Mouse (Mus musculus) mature B cell (primary cell): Measurements from ENCODE around the gene Ttll5.

Experiments used
- in situ Hi-C: fragments of 300-500 bp; cut with MboI; formaldehyde crosslinking; loops from 2 replicates; pipeline ENCODE4 v1.14.3; 2019

Ttll5 gene

DNA sequence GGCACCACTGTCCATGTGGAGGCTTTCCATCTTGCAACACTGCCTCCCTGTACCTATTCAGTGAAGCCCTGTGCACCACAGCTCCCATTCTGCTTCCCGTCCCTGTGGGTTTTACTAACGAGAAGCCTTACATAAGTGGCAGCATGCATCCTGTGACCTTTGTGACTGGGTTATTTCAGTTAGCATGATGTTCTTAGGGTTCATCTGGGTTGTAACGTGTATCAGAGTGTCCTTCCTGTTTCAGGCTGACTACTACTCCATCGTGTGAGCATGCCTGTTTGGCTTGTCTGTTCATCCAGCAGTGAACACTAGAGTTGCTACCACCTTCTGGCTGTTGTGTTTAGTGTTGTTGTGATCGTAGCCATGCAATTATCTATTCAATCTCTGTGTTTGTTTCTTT, 221.7 kb downstream of the Ttll5 start:
- in situ Hi-C loops, result no loop called here

DNA sequence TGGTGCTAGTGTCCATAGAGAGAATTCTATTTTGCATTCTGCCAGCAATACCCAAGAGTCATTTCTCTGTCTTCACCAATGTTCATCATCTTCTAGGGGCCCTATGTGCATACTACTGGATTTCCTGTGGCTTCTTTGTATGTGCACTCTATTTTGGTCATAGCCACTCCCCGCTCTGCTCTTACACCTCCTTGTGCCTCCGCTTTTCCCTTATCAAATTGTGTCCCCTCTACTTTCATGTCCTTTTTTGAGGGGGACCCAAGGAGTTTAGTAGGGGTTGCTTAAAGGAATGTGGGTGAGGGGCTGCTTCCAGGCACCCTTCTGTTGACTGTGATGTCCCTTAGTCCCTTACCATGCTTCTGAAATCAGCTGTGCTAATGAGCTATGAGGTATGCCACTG, 222.3 kb downstream of the Ttll5 start:
- in situ Hi-C loops, result no loop called here

DNA sequence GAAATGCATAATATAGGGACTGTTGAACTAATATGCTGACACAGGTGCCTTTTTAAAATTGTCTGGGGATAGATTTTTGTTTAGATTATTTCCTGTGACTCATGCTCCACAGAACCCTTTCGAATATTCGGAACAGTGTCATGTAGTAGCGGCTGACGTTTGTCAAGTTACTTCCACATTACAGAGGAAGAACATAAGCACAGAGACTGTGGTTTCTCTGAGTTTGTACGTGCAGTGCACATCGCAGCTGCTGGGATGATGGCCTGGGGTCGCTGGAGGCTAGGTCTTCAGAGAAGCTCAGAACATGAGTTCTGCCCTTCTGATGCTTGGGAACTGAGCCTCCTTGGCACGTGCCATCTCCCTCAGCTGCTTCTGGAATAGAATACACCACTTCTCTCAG, 222.9 kb downstream of the Ttll5 start:
- in situ Hi-C loops, result no loop called here

DNA sequence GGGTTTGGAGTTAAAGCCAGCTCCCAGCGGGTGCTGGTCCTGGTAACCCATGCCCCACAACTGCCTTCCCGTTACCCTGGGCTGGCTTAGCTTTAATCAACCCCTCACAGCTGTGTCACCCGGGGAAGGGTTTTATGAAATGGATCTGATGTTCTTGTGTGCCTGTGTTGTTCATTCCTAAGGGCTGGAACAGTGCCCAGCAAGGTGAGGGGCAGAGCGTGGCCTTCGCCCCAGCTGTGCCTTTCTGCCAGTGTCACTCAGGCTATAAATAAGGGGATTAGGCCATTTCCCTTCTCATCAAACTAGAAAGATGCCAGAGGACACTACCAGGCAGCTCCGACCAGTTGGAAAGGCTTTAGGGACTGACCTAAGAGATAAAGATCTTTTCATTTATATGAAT, 225.4 kb downstream of the Ttll5 start:
- in situ Hi-C loops, result no loop called here

DNA sequence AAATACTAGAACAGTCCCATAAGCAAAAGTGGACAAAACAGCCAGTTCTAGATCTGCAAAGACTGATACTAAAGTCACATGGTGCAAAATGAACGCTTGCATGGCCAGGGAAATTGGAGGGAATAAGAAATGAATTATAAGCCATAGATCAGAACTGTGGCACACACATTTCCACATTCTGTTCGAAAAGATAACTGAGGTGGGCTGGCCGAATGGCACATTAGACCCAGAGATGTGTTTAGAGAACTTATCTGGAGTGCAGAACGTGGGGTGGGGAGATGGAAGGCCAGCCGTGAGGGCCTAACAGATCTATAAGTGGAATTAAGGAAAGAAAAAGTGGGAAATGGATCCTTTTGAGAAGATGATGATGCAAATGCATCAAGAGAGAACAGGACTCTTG, 227.0 kb downstream of the Ttll5 start:
- in situ Hi-C loops, result no loop called here

DNA sequence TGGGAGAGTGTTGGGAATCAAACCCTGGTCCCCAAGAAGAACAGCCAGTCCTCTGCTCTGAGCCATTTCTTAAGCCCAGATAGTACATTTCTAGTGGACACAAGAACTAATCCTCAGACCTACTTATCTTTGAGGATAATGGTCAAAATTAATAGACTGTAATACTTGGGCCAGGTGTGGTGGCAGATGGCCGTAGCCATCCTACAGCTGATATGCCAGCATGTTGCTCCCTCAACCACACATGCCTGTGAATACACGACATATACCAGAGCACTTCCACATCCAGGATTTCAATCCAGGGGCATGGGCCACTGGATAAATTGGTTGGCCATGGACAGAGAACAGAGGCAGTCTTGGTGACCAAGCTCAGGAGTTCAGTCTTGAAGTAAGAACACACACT, 230.8 kb downstream of the Ttll5 start:
- in situ Hi-C loops, result no loop called here

DNA sequence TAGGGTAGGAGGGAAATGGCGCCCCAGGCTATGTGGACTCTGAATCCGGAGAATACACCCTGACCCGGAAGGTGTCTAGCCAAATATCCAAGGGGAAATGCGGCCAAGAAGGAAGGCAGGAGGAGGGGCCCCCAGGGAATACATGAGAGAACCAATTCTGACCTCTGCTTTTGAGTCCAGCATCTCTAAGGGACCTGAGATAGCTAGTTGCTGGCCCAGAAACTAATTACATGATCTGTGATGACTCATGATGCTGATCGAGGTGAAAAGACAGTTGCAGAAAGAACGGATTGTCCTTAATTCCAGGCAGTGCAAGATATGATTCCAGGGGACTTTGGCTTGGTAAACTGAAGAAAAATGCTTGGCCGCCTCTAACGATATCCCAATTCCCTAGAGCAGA, 232.5 kb downstream of the Ttll5 start:
- in situ Hi-C loops, result no loop called here

DNA sequence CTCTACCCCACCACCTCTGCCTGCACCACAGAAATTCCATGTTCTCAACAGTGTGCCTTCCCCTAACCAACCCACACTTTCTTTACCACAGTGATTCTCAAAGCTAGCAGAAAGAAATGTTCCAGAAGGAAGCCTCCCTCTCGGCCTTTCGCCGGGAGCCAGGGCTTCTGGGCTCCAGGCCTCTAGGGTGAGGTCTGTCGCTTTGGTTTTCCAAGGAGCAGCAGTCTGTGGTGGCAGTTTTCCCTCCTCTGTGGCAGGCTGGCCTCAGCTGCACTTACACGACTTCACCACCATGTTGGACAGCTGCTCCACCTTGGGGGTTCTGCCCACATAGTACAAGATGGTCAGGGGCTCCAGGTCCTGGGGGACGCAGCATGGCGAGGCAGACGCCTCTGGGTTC, 233.1 kb downstream of the Ttll5 start:
- in situ Hi-C loops, result no loop called here

DNA sequence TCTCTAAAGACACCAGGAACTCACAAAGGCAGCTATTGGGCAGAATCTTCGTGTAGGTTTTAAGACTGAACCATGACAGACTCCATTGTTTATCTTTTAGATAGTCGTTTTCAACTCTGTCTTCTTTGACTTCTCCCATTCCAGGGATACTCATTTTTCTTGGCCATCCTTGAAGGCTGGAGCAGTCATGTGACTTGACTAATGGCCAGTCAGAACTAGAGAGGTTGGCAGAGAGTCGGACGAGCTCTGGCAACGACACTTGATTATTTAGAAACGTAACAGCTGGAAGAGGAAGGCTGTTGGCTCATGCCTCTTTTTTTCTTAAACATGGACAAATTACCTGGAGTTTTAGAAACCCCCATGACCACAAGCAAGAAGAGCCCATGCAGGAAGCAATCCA, 234.9 kb downstream of the Ttll5 start:
- in situ Hi-C loops, result no loop called here

DNA sequence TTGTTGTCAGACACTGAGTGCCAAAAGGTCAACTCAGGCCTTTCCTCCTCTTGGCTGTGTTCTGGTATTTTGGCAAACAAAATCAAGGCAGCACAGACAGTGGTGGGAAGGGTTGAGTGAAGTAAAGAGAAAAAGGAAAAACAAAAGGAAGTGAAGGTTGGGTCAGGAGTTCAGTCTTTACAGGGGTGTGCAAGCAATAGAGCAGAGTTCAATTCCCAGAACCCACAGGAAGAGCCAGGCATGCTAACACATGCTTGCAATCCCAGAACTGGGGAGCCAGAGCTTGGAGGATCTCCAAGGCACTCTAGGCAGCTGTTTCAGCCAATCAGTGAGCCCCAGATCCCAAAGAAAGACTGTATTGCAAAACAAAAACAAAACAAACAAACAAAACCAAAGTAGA, 240.3 kb downstream of the Ttll5 start:
- in situ Hi-C loops, result no loop called here

DNA sequence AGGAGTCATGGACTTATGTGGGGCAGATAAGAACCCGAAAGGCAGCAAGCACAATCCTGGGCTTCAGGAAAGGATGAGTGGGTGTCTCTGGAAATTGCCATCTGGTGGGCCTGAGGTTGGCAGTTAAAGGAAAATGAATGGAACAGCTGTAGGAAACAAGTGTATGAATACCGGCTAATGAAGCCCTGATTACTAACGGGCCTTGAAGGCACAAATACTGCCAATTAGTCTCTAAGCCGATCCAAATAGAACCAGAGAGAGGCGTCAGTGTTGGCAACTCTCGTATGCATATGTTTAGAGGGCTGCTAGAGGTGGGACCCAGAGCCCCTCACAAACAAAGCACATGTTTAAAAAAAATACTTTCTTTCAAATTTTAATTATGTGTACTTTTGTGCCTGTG, 247.0 kb downstream of the Ttll5 start:
- in situ Hi-C loops, result no loop called here

DNA sequence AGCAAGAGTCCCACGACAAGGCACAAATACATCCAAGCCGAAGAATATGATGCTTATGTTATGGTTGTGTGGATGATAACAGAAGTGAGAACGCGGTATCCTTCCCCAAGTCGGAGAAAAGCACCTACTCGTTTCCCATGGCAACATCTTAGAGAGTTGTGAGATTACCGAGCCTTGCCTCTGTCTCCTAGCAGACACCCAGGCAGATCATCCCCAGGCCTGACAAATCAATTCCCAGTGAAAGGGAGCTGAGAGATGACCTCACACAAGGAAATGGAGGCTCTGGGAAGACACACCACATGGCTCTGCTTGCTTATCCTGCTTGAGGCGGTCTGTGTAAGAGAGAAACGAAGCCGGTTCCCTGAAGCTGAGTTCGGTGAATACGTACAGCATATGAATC, 250.2 kb downstream of the Ttll5 start:
- in situ Hi-C loops, result loop anchor here (5.0 kb wide), 3 partner anchors 82 to 202 kb away; no protein-coding TSS in a partner anchor

DNA sequence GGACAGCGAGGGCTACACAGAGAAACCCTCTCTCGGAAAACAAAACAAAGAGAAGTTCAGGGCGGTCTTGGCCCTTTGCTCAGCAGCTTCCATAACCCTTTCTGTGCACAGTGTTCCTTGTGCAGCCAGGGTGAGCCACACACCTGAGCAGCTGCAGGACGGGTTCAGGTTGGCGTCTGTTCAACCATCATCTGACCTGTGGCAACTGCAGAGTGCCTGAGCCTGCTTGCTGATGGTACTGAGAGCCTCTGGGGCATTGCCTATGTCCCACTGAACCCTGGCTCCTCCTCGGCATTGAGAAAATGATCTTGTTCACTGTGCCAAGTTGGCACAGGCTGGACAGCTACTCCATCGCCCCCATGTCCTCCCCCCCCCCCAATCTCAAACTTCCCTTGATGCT, 250.9 kb downstream of the Ttll5 start:
- in situ Hi-C loops, result loop anchor here (5.0 kb wide), 3 partner anchors 83 to 203 kb away; no protein-coding TSS in a partner anchor

DNA sequence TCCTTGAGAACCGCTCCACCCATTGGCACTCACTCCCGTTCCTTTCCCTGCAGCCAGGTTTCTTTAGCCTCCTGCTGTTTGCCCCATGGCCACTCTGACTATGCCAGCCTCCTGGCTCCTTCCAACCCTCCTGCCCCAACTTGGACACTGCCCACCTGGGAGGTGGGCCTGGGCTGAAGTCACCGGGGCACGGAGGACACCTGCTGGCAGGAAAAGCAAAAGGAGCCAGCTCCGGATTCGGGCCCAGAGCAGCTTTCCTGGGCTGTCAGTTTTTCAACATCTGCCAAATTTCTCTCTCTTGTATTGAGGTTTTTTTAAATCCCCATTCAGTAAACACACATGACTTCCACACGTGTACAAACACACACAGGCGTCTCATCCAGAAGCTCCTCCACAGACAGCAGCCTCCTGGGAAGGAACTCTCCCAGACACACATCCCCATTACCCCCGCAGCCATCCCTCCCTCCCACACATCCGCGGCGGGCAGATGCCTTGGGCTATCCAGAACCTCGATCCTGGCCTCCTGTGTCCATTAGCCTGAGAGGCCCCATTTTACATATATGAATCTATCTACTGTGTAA, 252.0 kb downstream of the Ttll5 start:
- in situ Hi-C loops, result loop anchor here (5.0 kb wide), 3 partner anchors 84 to 204 kb away; no protein-coding TSS in a partner anchor

DNA sequence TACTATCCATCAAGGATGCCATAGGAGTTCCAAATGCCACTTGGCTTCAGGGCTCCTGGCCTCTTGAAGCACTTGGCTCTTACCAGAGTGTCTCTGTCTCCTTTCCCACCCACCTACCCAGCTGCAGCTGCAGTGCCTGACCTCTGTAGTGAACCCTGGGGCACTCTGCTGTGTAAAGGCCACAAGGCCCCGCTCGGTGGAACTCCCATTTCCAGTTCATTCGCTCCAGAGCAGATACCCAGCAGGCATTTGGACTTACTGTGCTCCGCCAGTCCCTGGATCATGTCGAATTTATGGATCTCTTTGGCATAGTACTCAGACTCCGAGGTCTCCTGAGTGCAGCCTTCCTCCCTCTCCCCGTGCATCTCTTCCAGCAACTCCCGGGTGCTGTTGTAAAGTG, 252.9 kb downstream of the Ttll5 start:
- in situ Hi-C loops, result loop anchor here (5.0 kb wide), 3 partner anchors 85 to 205 kb away; no protein-coding TSS in a partner anchor

DNA sequence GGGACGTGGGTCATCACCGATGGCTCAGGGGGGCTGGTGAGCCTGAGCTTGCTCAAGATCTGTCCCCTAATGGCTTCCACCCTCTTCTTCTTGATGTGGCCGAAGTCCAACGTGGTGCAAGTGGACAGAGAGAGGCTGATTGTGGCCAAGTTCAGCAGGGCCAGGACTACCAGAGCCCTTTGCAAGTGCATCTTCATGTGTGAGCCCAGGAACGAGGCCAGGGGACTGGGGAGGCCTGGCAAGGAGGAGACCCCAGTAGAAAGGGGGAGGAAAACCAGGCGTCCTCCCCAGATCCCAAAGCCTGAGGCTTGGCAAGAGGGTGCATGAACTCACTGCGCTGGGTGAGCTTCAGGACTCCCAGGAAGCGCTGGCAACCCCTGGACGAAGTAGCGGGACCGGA, 253.3 kb downstream of the Ttll5 start:
- in situ Hi-C loops, result loop anchor here (5.0 kb wide), 3 partner anchors 85 to 205 kb away; no protein-coding TSS in a partner anchor

DNA sequence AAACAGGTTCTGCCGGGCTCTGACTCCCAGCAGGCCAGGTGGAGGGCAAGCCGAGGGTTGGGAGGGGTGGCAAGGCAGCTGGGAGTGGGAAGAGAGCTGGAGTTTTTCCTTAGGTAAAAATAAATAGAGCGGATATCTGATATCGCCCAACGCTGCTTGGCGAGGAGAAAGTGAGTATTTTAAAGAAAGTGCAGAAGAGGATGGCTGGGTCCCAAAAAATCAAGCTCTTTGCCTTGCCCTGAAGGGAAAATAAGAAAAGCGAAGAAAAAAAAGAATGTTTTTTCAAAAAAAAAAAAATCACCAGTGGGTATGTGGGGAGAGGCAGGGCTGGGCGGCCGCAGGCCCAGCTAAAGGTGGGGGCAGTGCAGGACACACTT, 253.7 kb downstream of the Ttll5 start:
- in situ Hi-C loops, result loop anchor here (5.0 kb wide), 3 partner anchors 86 to 206 kb away; no protein-coding TSS in a partner anchor

DNA sequence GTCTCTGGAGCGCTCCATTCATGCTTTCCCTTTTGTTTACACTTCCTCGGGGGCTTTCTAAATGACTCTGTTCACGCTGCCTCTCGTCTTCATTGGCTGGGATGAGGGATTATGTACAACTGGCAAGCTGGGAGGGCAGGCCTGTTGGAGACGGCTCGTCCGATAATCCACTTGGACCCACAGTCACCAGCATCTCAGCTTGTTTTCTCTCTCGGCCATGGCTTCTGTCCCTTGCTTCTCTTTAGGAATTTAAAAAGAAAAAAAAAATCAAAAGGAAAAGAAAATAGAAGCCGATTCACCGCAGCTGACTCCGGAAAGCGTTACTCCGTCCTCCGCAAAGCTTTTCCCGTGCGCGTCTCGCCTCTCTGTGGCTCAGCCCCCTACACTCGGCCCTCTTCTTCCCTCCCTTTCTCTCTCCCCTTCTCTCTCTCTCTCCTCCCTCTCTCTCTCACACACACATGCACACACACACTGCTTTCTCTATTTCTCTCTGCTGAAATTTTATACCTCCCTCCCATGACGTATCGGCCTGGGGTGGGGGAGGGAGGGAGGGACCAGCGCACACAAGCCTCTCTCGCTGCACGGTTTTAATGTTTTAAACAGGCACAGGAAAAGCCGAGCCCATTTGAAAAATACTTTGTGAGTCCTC, 254.2 kb downstream of the Ttll5 start, which contains the start of gene Tgfb3:
Tgfb3 (minus strand) TSS at position 489 of the 649 bp plus-strand sequence.
- in situ Hi-C loops, result loop anchor here (5.0 kb wide), 3 partner anchors 86 to 206 kb away; no protein-coding TSS in a partner anchor

DNA sequence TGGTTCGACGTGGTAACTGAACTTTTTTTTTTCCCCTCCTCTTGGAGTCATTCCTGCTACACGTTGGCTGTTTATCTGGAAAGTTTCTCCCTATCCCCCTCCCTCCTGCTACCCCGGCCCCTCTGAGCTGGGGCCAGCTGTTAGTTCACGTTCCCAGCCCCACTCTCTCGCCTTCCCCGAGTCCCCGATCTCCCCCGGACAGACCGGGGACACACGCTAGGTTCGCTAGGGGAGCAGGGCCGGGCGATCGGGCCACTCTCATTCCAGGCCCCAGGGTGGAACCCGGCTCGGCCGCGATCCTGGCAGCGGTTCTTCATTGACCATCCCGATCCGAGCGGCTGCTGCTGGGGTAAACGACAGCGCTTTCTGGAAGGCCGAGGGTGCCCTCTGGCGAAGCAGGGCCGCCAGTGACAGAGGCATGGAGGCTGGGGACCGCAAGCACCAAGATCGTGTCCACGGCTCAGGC, 254.8 kb downstream of the Ttll5 start:
- in situ Hi-C loops, result loop anchor here (5.0 kb wide), 3 partner anchors 87 to 207 kb away; no protein-coding TSS in a partner anchor

DNA sequence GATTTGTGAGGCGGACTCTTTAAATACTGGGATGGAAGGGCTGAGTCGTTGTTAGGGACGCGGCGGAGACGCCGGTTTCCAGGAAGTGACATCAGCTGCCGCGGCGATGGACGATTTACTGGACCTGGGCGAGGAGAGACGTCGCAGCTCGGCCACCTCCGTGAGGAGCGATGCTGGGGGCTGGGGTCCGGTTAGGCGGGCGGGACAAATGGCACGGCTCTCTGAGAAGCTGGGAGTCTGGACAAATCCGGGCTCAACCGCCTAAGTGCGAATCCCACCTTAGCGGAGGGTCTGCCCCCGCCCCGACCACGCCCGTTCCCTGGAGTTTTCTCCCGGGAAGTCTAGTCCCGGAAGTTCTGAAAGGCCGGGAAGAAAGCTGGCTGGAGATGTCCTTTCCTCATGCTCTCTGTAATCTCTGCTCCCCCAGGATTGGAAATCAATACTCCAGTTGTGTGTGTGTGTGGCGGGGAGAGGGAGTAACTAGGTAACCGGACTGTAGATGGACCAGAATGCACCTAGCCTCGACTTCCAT, 258.1 kb downstream of the Ttll5 start, which contains the start of gene Ift43:
Ift43 (plus strand) TSS at position 61 of the 532 bp plus-strand sequence.
- in situ Hi-C loops, result no loop called here

DNA sequence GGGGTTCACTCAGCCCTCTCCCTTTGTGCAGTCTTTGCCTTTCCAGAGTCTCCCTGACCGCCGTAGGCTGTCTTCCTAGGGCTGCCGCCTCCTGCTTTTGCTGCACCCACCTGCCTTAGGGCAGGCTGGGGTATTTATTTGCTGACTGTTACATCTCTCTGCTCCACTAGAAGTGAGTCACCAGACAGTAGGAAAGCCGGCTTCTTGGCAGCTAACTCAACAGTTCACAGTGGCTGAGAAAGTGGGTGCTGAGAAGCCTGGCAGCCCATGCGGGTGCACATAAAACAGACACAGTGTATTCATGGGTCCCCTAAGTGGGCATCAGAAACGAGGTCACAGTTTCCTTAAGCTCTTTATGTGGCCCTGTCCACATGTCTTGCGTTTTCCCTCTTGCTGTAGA, 261.4 kb downstream of the Ttll5 start:
- in situ Hi-C loops, result no loop called here

DNA sequence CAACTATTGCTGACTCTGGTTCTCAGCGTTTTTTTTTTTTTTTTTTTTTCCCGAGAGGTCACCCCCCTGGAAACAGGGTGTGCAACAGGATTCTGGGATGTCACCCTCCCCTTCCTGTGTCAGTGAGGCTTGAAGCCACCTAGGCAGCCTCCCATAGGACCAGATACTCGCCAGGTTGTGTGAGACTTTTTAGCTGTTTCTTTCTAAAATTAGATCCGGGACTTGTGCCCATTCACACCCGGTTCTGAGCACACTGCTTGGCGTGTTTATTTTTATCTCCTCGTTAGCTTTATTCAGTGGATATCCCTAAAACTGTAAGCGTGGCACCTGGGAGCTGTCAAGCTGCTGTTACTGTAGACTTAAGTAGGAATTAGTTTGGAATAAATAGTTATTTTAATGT, 262.1 kb downstream of the Ttll5 start:
- in situ Hi-C loops, result no loop called here

DNA sequence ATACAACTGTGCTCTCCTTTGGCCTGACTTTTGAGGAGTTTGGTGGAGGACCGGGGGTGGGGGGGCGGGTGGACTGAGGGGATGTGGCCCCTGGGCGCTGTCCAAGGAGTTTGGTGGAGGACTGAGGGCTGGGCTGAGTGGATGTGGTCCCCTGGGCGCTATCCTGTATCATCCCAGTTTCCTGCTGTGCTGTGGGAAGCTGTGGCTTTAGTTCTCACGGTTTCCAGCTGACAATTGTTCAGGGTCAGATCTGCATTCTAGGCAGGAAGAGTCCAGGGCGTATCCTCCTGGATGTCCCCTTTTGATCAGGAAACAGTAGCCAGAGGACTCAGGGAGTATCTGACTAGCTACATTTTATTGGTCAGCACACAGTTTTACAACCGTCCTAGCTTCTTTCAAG, 263.6 kb downstream of the Ttll5 start:
- in situ Hi-C loops, result no loop called here
